Mouse (Mus musculus): ENCODE data around the gene Nfix.

DNA sequence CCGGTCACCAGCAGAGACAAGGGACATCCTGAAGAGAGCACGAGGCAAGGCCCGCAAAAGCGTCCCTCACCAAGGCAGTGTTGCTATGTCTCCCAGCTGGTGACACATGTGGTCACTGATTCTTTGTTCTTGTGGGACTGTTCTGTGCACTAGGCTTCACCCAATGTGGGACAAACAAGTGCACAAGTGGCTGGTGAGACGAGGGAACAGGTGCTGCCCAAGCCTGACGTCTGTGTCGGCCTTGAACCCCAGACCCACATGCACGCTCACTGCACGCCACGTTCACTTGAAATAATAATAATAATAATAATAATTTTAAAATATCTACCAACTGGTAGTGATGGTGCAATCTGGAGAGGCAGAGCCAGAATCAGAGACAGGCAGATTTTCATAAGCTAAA, 40.4 kb downstream of the Nfix start:
- TF ChIP-seq POLR2A (IDR thresholded peaks at IDR 0.05; ENCODE audit: control insufficient read depth, extremely low read depth, insufficient read depth, low read length, poor library complexity) (no peak), CTCF (IDR thresholded peaks at IDR 0.05; ENCODE audit: borderline replicate concordance, control insufficient read depth, extremely low read depth, insufficient read depth, low read length, poor library complexity) (no peak)

Data from thymus, adult 2 months (tissue).